ENCODE assay signal across 8 mouse cellular contexts in the genomic region with DNA sequence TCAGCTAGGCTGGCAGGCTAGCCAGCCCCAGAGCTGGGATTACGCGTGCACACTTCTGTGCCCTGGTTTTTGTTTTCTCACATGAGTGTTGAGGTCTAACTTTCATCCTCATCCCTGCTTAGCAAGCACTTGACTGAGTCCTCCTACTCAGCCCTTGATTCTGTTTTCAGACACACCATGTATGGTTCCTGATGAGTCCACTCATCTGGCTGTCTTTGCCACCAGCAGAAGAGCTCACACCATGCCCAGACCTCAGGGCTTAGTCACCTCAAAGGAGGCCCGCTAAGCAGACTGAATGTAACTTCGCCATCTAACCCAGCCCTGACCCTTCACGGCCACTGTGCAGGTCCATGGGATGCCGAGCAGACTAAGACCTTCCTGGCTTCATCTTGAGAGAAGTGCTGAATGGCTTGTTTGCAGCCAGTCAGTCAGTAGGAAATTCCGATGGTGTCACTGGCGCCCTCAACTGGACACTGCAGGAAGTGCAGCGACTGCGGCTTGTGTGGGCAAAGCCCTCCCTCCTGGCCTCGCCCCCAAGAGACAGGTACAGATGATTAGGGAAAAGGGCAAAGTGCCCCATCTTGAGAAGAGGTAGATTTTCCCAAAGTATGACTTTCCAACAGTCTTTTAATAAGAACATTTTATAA.
DNase-seq lines count a peak whose midpoint lies in the region.

No protein-coding gene starts in this region.

- DNase-seq in ovary, postnatal 10 days (ENCODE audit: low spot score): peak; percentile 59
- no peak for DNase-seq in ovary, adult 18-20 months (ENCODE audit: low spot score)
- peak; percentile 70 for DNase-seq in cerebellum, adult 11 months
- peak; percentile 29 to 86 for DNase-seq in frontal cortex, adult 2 months (ENCODE audit: extremely low spot score in 1 of 2, low spot score in 1 of 2)
- peak; percentile 85 for DNase-seq in kidney, adult 18-20 months
- DNase-seq in left cerebral cortex, postnatal 4 days: peak; percentile 78
- DNase-seq in naive thymus-derived CD4-positive, alpha-beta T cell, adult 2 months (ENCODE audit: low read depth): peak; percentile 86
- peak; percentile 54 to 61 for DNase-seq in thymus, adult 18-20 months

- intact Hi-C loops in left cerebral cortex, postnatal 4 days (cut with DNase I): no loop called here
